Mouse (Mus musculus): ENCODE measurements around the gene Hist1h2be. TPM values are rescaled to one million over a fixed set of nuclear protein-coding genes. Genes with fewer than 3 reads are reported as not detected.
"Not testable (repeated sequence)": the region's sequence is repeated elsewhere in the genome, so short reads cannot be mapped to it uniquely, and the experiment has no call there.

The Hist1h2be gene
- total RNA-seq, 2 experiments from 2014 or later: 25.3 to 25.8 TPM

GRCm38 (mm10) chr13:23535137-23536075 lies 85.5 kb downstream of the Hist1h2be start, which contains the start of gene Hist1h3g:
Gene Hist1h3g (plus strand): TSS chr13:23535422.
- DNase-seq: peak; percentile 76
- intact Hi-C loops (cut with DNase I; ENCODE audit: low total_unique reads): not testable (repeated sequence)

GRCm38 (mm10) chr13:23534368-23535131 lies 86.4 kb downstream of the Hist1h2be start:
- DNase-seq: no peak
- intact Hi-C loops (cut with DNase I; ENCODE audit: low total_unique reads): no loop called here

Small RNA genes within 50 kb of the gene (microRNA-seq; reads per million reads assigned to microRNA genes)
- 0 reads per million in 2 experiments for gene Gm44297
- 0 reads per million in 2 experiments for gene Gm44359
- 0 reads per million in 2 experiments for gene Gm44394

Other genes starting within 250 kb of the Hist1h2be start
- 1 to 10 TPM; 4.5 to 4.7 TPM for gene Abt1, start 197.3 kb downstream of the Hist1h2be start, total RNA-seq (2021)
- gene Btn1a1, start 155.2 kb downstream of the Hist1h2be start, total RNA-seq (2021): not detected
- not detected for gene Btn2a2, start 132.3 kb downstream of the Hist1h2be start, total RNA-seq (2021)
- gene Hist1h4h, start 90.1 kb downstream of the Hist1h2be start, total RNA-seq (2021): 100 to 1,000 TPM; 281 to 294 TPM
- 10 to 100 TPM; 61.2 to 77.1 TPM for gene Hist1h2af, start 87.2 kb downstream of the Hist1h2be start, total RNA-seq (2021)
- gene Hist1h3g, start 85.7 kb downstream of the Hist1h2be start, total RNA-seq (2021): 10 to 100 TPM; 19.9 to 21.2 TPM
- gene Hist1h2bh, start 77.7 kb downstream of the Hist1h2be start, total RNA-seq (2021): 1 to 10 TPM; 5.5 to 5.7 TPM
- gene Hist1h3f, start 77.1 kb downstream of the Hist1h2be start, total RNA-seq (2021): 10 to 100 TPM; 24.2 to 25.2 TPM
- gene Hist1h4f, start 69.5 kb downstream of the Hist1h2be start, total RNA-seq (2021): 100 to 1,000 TPM; 118 to 120 TPM
- 1 to 10 TPM; 8.2 to 9.3 TPM for gene Hist1h1d, start 67.9 kb downstream of the Hist1h2be start, total RNA-seq (2021)
- gene Hist1h3e, start 58.8 kb downstream of the Hist1h2be start, total RNA-seq (2021): 10 to 100 TPM; 54.8 to 55.8 TPM
- gene Hist1h2ae, start 49.9 kb downstream of the Hist1h2be start, total RNA-seq (2021): 10 to 100 TPM; 15.2 to 16.6 TPM
- 100 to 1,000 TPM; 102 to 113 TPM for gene Hist1h2bg, start 49.7 kb downstream of the Hist1h2be start, total RNA-seq (2021)
- gene Hist1h2bf, start 46.9 kb downstream of the Hist1h2be start, total RNA-seq (2021): 10 to 100 TPM; 47.0 to 49.6 TPM
- gene Hist1h2ad, start 46.7 kb downstream of the Hist1h2be start, total RNA-seq (2021): 10 to 100 TPM; 13.9 to 14.8 TPM
- 10 to 100 TPM; 13.5 to 15.2 TPM for gene Hist1h3d, start 45.4 kb downstream of the Hist1h2be start, total RNA-seq (2021)
- gene Hist1h4d, start 39.5 kb downstream of the Hist1h2be start, total RNA-seq (2021): 10 to 100 TPM; 88.4 to 95.8 TPM
- gene Hist1h1e, start 1.4 kb upstream of the Hist1h2be start, total RNA-seq (2021): 100 to 1,000 TPM in 1 of 2 experiments, 10 to 100 TPM in 1; 91.2 to 121 TPM
- 1 to 10 TPM; 3.1 to 3.7 TPM for gene Hist1h2ac, start 62.8 kb upstream of the Hist1h2be start, total RNA-seq (2021)
- 10 to 100 TPM; 75.5 to 80.0 TPM for gene Hist1h2bc, start 63.1 kb upstream of the Hist1h2be start, total RNA-seq (2021)
- not detected for gene Hist1h1t, start 74.7 kb upstream of the Hist1h2be start, total RNA-seq (2021)
- 10 to 100 TPM; 94.2 to 99.8 TPM for gene Hist1h4c, start 77.3 kb upstream of the Hist1h2be start, total RNA-seq (2021)
- gene Hfe, start 89.7 kb upstream of the Hist1h2be start, total RNA-seq (2021): 10 to 100 TPM; 15.3 to 17.6 TPM
- gene Hist1h1c, start 117.7 kb upstream of the Hist1h2be start, total RNA-seq (2021): 100 to 1,000 TPM; 258 to 269 TPM
- 10 to 100 TPM; 31.6 to 33.2 TPM for gene Hist1h3c, start 124.5 kb upstream of the Hist1h2be start, total RNA-seq (2021)
- 10 to 100 TPM; 42.8 to 44.6 TPM for gene Hist1h2bb, start 125.6 kb upstream of the Hist1h2be start, total RNA-seq (2021)
- gene Hist1h2ab, start 130.0 kb upstream of the Hist1h2be start, total RNA-seq (2021): 10 to 100 TPM; 67.6 to 81.2 TPM
- 10 to 100 TPM; 86.8 to 91.4 TPM for gene Hist1h3b, start 131.1 kb upstream of the Hist1h2be start, total RNA-seq (2021)
- gene Hist1h4b, start 135.9 kb upstream of the Hist1h2be start, total RNA-seq (2021): 10 to 100 TPM; 56.8 to 62.2 TPM
- 10 to 100 TPM; 55.4 to 68.5 TPM for gene Hist1h4a, start 140.1 kb upstream of the Hist1h2be start, total RNA-seq (2021)
- 10 to 100 TPM; 70.9 to 73.7 TPM for gene Hist1h3a, start 141.3 kb upstream of the Hist1h2be start, total RNA-seq (2021)
- gene Hist1h1a, start 142.5 kb upstream of the Hist1h2be start, total RNA-seq (2021): 10 to 100 TPM; 45.7 to 47.5 TPM
- gene Trim38, start 148.8 kb upstream of the Hist1h2be start, total RNA-seq (2021): not detected
- gene Slc17a2, start 185.9 kb upstream of the Hist1h2be start, total RNA-seq (2021): not detected
- gene Slc17a3, start 218.3 kb upstream of the Hist1h2be start, total RNA-seq (2021): not detected
- not detected for gene Slc17a1, start 246.6 kb upstream of the Hist1h2be start, total RNA-seq (2021)

Data from gastrocnemius, postnatal 14 days (tissue).